Mouse (Mus musculus): ENCODE results near the gene AU040320. TPM values are rescaled to one million over a fixed set of nuclear protein-coding genes. Genes with fewer than 3 reads are reported as not detected.

Gene AU040320
- polyA plus RNA-seq (2012; rRNA removed) = 39.6 and 55.8 TPM in 2 replicates

- no peak for DNase-seq (ENCODE audit: low read depth)
These were observed at the start of gene AU040320, which contains the start of gene Ncdn for GRCm38 (mm10) chr4:126753268-126754230. Gene AU040320, plus strand, starts transcription at chr4:126753544. Gene Ncdn, minus strand, starts transcription at chr4:126753438.

GRCm38 (mm10) chr4:126706630-126707438 lies 46.5 kb upstream of the AU040320 start:
- DNase-seq (ENCODE audit: low read depth) = no peak

DNA sequence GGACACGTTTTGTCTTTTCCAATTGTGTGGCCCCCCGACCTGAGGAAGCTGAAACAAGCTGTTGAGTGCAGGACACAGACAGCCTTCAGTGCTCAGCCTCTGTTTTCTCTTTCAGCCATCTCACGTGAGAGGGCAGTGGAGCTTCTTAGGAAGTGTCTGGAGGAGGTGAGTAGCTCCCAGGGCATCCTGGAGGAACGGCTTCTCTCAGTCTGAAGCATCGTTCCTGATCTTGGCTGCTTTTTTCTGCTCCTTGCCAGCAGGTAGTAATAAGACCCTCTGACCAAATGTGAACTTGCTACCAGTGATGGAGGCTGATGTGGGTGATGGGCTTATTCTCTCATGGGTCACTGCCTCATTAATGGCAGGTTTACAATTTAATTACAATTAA lies 45.9 kb upstream of the AU040320 start:
- no peak for DNase-seq (ENCODE audit: low read depth)

- DNase-seq (ENCODE audit: low read depth) = no peak
These were observed 21.2 kb upstream of the AU040320 start for GRCm38 (mm10) chr4:126732111-126732510.

- no peak for DNase-seq (ENCODE audit: low read depth)
These were observed 20.6 kb upstream of the AU040320 start for GRCm38 (mm10) chr4:126732531-126733380.

- no peak for DNase-seq (ENCODE audit: low read depth)
These were observed 19.2 kb upstream of the AU040320 start for GRCm38 (mm10) chr4:126734001-126734603.

DNA sequence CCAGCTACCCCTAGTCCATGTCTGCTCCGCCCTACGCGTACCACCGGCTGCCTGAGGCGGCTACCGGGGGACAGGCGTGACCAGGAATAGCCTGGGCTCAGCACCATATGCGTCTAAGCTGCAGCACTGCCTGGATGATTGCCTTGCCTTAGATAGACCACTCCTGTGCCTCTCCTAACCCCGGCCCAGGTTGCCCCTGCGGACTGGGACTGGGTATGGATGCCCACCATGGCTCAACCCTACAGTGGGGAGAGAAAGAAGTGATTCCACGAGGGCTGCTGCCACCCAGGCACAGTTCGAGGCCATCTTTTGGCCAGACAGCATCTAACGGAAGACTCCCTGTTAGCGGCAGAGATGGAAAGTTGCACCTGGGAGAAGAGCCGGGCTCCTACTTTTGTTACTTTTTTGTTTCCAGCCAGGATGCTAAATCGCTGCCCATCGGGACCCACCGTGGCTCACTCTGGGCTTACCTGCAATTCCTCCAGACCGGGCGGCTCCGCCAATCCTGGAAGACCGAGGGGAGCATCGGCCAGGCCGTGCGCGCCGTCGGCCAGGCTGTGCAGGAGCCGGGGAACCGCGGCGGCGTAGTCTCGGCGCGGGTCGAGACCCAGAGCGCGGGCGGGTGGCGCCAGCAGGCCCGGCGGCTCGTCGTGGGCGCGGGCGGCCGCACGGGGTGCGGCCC lies 18.5 kb upstream of the AU040320 start:
- DNase-seq (ENCODE audit: low read depth) = no peak

DNA sequence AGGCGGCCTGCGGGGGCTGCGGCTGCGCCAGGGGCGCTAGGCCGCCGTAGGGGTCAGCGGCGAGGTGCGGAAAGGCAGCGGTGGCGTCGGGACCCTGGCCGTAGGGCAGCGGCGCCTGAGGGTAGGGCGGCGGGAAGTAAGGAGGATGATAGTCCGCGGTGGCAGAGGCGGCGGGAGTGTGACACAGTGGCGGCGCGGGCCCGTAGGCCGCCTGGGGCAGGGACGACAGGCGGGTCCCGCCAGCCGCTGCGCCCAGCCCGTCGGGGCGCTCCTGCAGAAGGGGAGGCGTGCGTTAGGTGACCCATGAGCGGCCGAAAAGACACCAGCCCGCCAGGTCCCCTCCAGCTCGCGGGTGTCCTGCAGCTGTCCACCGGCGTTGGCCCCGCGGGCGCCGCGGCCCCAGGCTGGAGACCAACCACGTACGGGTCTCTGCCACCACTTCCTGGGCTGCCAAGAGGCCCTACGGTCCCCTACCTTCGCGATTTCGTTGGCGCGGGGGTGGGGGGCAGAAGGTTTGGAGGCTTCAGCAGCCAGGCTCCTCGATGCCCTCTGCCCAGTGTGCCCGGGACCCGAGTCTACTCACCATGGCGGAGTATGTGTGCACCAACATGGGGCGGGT lies 17.9 kb upstream of the AU040320 start:
- no peak for DNase-seq (ENCODE audit: low read depth)

GRCm38 (mm10) chr4:126736001-126736414 lies 17.3 kb upstream of the AU040320 start, which contains the start of gene Tfap2e:
Gene Tfap2e, minus strand, starts transcription at chr4:126736240.
- DNase-seq (ENCODE audit: low read depth) = no peak

GRCm38 (mm10) chr4:126739966-126740676 lies 13.2 kb upstream of the AU040320 start:
- DNase-seq (ENCODE audit: low read depth) = no peak

DNA sequence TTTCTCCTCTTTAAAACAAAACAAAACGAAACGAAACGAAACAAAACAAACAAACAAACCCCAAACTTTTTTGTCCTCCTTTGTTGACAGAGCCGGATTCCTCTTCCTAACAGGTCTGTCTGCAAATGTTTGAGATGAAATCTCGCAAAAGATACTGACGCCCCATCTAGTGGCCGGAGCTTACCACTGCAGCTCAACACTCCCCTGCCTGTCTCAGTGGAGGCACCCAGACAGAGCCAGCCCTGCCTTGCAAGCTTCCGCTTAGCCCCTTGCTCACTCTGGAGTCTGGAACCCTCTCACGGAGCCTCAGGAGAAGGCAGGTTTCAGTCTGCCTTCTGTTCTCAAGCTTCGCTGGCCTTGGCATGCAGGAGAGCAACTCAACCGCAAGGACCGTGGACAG lies 11.9 kb upstream of the AU040320 start:
- DNase-seq (ENCODE audit: low read depth) = no peak

GRCm38 (mm10) chr4:126742976-126743375 lies 10.4 kb upstream of the AU040320 start:
- DNase-seq (ENCODE audit: low read depth) = no peak

GRCm38 (mm10) chr4:126743713-126744112 lies 9.6 kb upstream of the AU040320 start:
- DNase-seq (ENCODE audit: low read depth) = no peak

DNA sequence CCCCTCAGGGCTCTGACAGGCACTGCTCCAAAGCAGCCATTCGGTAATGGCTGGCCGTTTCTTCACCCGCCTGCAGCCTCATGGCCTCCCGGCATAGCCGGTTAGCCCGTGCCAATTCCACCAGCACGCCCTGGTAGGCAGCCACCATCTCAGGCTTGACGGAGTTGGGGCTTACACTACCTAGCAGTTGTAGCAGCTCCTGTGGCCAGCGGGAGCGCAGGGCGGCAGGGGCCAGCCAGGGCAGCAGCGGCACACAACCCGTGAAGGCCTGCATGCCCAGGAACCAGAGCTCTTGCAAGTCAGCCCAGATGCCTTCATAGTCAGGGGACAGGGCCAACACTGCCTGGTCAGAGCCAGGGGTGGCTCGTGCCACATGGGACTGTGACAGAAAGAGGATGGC lies 8.5 kb upstream of the AU040320 start:
- no peak for DNase-seq (ENCODE audit: low read depth)

DNA sequence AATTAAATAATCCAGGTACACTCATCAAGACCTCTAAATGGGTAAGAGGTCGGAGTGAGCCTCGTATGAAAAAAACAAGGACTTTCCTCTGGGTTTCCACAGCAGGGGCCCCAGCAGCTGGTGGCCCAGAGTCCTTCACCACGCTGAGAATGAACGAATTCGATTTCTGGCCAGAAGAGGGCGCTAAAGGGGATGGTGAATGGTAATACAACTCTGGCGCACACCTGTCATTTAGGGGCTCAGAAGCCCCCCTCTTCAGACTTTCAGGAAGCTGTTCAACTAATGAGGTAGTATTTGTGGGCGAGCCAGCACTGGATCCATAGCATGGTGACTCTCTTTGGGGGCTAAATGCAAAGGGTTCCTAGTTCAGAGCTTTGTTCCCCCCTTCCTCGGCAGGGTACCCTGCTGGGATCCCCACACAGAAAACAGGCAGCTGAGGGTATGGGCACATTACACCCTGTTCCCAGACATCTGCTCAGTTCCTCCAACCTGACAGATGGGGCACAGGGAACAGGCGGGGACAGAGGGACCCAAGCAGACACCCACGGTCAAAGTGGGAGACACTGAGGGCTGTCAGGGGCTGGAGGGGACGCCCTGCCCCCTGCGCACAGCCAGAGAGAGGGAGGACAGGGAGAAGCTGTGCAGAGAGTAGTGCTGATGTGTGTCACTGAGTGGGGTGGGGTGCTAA lies 7.7 kb upstream of the AU040320 start:
- no peak for DNase-seq (ENCODE audit: low read depth)

DNA sequence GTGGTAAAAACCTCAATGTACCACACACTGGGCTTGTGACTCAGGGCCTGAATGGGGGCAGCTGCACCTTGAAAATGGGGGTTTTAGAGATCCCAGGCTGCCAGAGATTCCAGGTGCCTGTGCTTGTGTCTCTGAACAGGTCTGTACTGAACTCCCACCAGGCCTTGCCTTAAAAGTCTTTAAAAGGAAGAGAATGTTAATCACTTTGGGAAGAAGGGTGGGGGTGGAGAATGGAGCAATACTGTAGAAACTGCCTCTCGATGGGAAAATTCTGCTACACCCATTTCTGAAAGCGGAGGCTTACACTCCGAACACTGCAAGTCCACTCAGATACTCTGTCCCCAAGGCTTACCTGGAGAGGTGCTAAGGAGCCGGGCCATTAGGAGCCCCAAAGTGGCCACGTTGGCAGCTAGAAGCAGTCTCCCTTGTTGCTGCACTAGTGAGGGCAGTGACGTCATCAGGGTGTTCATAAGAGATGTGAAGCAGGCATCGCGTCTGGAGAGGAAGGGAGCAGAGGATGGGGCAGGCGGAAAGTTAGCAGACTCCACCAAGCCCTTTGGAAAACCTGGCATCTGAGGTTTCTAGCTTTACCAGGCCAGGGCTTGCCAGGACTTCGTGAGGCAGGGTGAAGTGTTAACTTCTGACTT lies 7.0 kb upstream of the AU040320 start:
- no peak for DNase-seq (ENCODE audit: low read depth)

DNA sequence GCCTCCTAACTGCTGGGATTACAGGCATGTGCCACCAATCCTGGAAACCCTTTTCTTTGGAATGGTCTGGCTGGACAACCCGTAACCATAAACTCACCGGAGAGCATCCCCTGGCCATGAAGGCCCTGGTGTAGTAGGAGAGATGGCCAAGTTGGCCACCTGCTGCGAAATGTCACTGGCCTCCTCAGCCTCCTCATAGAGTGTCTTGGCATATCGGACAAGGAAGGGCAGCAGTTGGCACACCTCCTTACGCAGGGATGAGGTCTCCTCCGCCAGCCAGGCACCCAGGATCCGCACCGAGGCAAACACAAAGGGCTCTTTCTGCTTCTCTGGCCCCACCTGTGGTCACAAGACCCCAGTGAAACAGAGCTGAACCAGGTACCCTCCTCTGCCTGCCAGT lies 5.0 kb upstream of the AU040320 start:
- no peak for DNase-seq (ENCODE audit: low read depth)

DNA sequence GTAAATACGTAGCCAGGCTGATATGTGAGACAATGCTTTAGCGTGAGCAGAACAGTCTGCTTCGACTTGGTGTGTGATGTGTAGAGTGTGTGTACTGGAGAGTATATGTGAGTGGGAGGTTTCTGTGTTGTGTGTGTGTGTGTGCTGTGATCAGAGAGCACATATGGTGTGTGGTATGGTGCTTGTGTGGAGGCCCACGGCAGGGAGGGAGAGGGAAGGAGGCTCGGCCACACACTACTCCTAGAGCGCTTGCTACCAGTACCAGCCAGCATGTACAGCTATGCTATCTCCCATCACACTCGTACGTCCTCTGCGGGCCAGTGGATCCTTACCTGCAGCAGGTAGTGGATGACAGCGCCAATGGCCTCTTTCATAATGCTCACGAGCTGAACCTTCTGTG lies 3.8 kb upstream of the AU040320 start:
- no peak for DNase-seq (ENCODE audit: low read depth)
